Mouse (Mus musculus): ENCODE results near the gene Intu. TPM values are rescaled to one million over a fixed set of nuclear protein-coding genes. Genes with fewer than 3 reads are reported as not detected.

Intu gene
- total RNA-seq, 1 experiment = 5.2 TPM

DNA sequence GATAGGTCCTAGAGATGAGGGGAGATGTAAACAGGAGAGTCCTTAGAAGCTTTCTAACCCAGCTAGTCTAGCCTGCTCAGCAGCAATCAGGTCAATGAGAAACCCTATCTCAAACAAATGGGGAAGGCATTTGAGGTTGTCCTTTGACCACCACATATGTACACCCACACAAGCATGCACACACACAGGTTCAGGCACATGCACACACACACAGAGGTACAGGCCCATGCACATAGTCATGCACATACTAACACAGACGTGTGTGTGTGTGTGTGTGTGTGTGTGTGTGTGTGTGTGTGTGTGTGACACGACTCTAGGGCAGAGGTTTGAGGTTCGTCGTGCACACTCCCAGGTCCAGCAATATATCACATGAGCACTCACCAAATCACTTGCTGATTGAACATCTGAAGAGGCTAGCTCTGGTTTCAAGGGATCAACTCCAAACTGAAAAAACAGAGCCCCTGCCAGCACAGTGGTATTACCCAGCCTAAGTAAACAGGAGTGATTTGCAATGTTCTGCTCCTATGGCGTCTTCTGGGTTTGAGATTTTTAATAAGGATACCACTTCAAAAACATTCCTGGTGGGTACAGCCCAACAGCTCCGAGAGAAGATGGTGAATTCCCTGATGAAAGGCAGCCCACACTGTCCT is 22.0 kb upstream of the Intu start:
- Histone ChIP-seq H3K9ac (ENCODE audit: insufficient read depth, low read depth, low read length, poor library complexity, severe bottlenecking) (no peak overlapping the region), H3K9me3 (ENCODE audit: control insufficient read depth, insufficient read depth, low read depth, low read length) (no peaks in the 10 kb centered on the region), H3K4me1 (ENCODE audit: control insufficient read depth in 2 of 2, insufficient read depth in 2 of 2, low read length in 2 of 2, poor library complexity in 1 of 2) (no peaks in the 10 kb centered on the region), H3K27ac (ENCODE audit: insufficient read depth, low read depth, low read length, poor library complexity, severe bottlenecking) (no peak overlapping the region), H3K36me3 (ENCODE audit: control insufficient read depth, insufficient read depth, low read length, poor library complexity, severe bottlenecking) (no peaks in the 10 kb centered on the region), H3K4me3 (ENCODE audit: insufficient read depth in 1 of 2, low read depth in 1 of 2, low read length in 2 of 2, poor library complexity in 1 of 2, severe bottlenecking in 1 of 2) (no peak overlapping the region)
- no peak for DNase-seq (ENCODE audit: low read depth, low spot score)
- TF ChIP-seq CHD2 (IDR thresholded peaks at IDR 0.05; ENCODE audit: low read depth, low read length) (no peak), ZNF384 (IDR thresholded peaks at IDR 0.05; ENCODE audit: low read depth, low read length) (no peak), MAFK (IDR thresholded peaks at IDR 0.05; ENCODE audit: insufficient read depth, low read depth, low read length) (no peak), HCFC1 (IDR thresholded peaks at IDR 0.05; ENCODE audit: borderline replicate concordance, insufficient read depth, low read length) (no peak), ZC3H11A (IDR thresholded peaks at IDR 0.05; ENCODE audit: borderline replicate concordance, low read depth, low read length) (no peak)
- in situ Hi-C loops (cut with MboI; ENCODE audit: low sequenced_read_pairs in 2 of 2, unreplicated experiment in 2 of 2) = no loop called here

DNA sequence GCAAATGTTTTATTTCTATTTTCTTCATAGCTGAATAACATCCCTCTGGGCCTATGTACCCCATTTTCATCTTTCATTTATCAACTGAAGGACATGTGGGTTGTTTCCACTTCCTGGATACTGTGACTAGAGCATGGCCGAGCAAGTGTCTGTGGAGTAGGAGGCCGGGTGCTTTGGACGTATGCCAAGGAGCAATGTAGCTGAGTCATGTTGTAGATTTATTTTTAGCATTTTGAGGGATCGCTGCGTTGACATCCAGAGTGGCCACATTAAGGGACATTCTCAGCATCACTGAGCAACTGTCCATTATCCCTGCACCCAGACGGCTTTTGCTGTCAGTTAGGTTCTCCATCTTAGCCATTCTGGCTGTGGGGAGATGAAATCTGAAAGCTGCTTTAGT is 20.5 kb upstream of the Intu start:
- in situ Hi-C loops (cut with MboI; ENCODE audit: low sequenced_read_pairs in 2 of 2, unreplicated experiment in 2 of 2) = no loop called here
- TF ChIP-seq MAFK (IDR thresholded peaks at IDR 0.05; ENCODE audit: insufficient read depth, low read depth, low read length) = no peak
- TF ChIP-seq ZNF384 (IDR thresholded peaks at IDR 0.05; ENCODE audit: low read depth, low read length) = no peak
- no peak for TF ChIP-seq CHD2 (IDR thresholded peaks at IDR 0.05; ENCODE audit: low read depth, low read length)
- no peak for TF ChIP-seq ZC3H11A (IDR thresholded peaks at IDR 0.05; ENCODE audit: borderline replicate concordance, low read depth, low read length)
- no peak for TF ChIP-seq HCFC1 (IDR thresholded peaks at IDR 0.05; ENCODE audit: borderline replicate concordance, insufficient read depth, low read length)
- Histone ChIP-seq H3K9ac (ENCODE audit: insufficient read depth, low read depth, low read length, poor library complexity, severe bottlenecking) (no peak overlapping the region), H3K27ac (ENCODE audit: insufficient read depth, low read depth, low read length, poor library complexity, severe bottlenecking) (no peak overlapping the region), H3K4me1 (ENCODE audit: control insufficient read depth in 2 of 2, insufficient read depth in 2 of 2, low read length in 2 of 2, poor library complexity in 1 of 2) (no peaks in the 10 kb centered on the region), H3K9me3 (ENCODE audit: control insufficient read depth, insufficient read depth, low read depth, low read length) (no peaks in the 10 kb centered on the region), H3K4me3 (ENCODE audit: insufficient read depth in 1 of 2, low read depth in 1 of 2, low read length in 2 of 2, poor library complexity in 1 of 2, severe bottlenecking in 1 of 2) (no peak overlapping the region), H3K36me3 (ENCODE audit: control insufficient read depth, insufficient read depth, low read length, poor library complexity, severe bottlenecking) (no peaks in the 10 kb centered on the region)
- DNase-seq (ENCODE audit: low read depth, low spot score) = no peak

DNA sequence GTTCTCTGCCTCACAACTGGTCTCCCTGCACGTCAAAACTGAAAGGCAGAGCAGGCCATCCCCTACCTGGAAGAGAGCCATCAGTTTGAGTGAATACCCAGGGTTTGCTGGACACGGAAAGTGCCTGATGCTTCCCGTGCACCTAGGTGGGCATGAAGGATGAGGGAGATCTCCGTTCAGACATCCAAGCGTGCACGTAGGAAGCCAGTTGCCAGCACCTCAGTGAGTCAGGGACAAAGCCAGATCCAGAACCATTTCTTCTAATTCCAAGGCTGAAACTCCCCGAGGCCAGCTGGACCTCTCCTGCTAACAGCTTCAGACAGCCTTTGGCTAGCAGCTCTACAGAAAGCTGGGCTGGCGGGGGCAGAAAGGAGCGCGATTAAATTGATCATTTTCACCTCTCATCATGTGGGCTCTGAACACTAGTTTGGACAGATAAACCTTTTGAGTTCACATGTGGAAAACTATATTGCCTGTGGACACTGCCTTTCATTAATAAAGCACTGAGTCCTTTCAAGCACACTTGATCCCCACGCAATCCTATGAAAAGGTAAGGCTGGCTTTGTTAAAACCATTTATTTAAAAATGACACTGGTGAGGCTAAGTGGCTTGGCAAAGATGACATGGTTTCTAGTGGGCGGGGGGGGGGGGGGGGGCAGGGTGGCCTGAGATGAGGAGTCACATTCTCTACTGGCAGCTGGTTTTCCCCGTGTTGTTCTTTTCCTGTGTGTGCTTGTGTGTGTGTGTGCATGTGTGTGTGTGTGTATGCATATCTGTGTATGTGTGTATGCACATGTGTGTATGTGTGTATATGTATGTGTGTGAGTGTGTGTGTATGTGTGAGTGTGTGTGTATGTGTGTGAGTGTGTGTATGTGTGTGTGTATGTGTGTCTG is 17.9 kb upstream of the Intu start:
- TF ChIP-seq MAFK (IDR thresholded peaks at IDR 0.05; ENCODE audit: insufficient read depth, low read depth, low read length) = no peak
- TF ChIP-seq ZC3H11A (IDR thresholded peaks at IDR 0.05; ENCODE audit: borderline replicate concordance, low read depth, low read length) = no peak
- no peak for TF ChIP-seq HCFC1 (IDR thresholded peaks at IDR 0.05; ENCODE audit: borderline replicate concordance, insufficient read depth, low read length)
- TF ChIP-seq ZNF384 (IDR thresholded peaks at IDR 0.05; ENCODE audit: low read depth, low read length) = no peak
- TF ChIP-seq CHD2 (IDR thresholded peaks at IDR 0.05; ENCODE audit: low read depth, low read length) = no peak
- H3K9ac ChIP-seq (ENCODE audit: insufficient read depth, low read depth, low read length, poor library complexity, severe bottlenecking) = no peak overlapping the region
- no peaks in the 10 kb centered on the region for H3K9me3 ChIP-seq (ENCODE audit: control insufficient read depth, insufficient read depth, low read depth, low read length)
- H3K36me3 ChIP-seq (ENCODE audit: control insufficient read depth, insufficient read depth, low read length, poor library complexity, severe bottlenecking) = no peaks in the 10 kb centered on the region
- in situ Hi-C loops (cut with MboI; ENCODE audit: low sequenced_read_pairs in 2 of 2, unreplicated experiment in 2 of 2) = no loop called here
- DNase-seq (ENCODE audit: low read depth, low spot score) = no peak
- H3K4me3 ChIP-seq (ENCODE audit: insufficient read depth in 1 of 2, low read depth in 1 of 2, low read length in 2 of 2, poor library complexity in 1 of 2, severe bottlenecking in 1 of 2) = no peak overlapping the region
- H3K4me1 ChIP-seq (ENCODE audit: control insufficient read depth in 2 of 2, insufficient read depth in 2 of 2, low read length in 2 of 2, poor library complexity in 1 of 2) = no peaks in the 10 kb centered on the region
- no peak overlapping the region for H3K27ac ChIP-seq (ENCODE audit: insufficient read depth, low read depth, low read length, poor library complexity, severe bottlenecking)

DNA sequence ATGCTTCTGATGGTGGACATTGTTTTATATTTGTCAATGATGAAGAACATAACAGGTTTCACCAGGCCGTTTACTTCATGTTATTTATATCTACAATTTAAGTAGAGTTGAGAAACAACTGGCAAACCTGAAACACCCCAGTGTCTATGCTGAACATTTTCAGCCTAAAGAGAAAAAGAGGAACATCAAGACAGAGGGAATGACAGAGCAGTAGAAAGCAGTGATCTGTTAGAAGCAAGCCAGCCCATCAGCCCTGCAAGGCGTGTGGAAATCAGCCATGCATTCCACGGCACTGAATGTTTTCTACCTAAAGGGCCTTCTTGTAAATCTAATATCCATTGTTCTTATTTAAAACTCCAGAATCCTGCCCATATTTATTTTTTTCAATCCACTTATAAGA is 12.8 kb upstream of the Intu start:
- Histone ChIP-seq H3K4me1 (ENCODE audit: control insufficient read depth in 2 of 2, insufficient read depth in 2 of 2, low read length in 2 of 2, poor library complexity in 1 of 2) (no peaks in the 10 kb centered on the region), H3K9me3 (ENCODE audit: control insufficient read depth, insufficient read depth, low read depth, low read length) (no peaks in the 10 kb centered on the region), H3K4me3 (ENCODE audit: insufficient read depth in 1 of 2, low read depth in 1 of 2, low read length in 2 of 2, poor library complexity in 1 of 2, severe bottlenecking in 1 of 2) (no peak overlapping the region), H3K27ac (ENCODE audit: insufficient read depth, low read depth, low read length, poor library complexity, severe bottlenecking) (no peak overlapping the region), H3K9ac (ENCODE audit: insufficient read depth, low read depth, low read length, poor library complexity, severe bottlenecking) (no peak overlapping the region), H3K36me3 (ENCODE audit: control insufficient read depth, insufficient read depth, low read length, poor library complexity, severe bottlenecking) (no peaks in the 10 kb centered on the region)
- DNase-seq (ENCODE audit: low read depth, low spot score) = no peak
- TF ChIP-seq ZC3H11A (IDR thresholded peaks at IDR 0.05; ENCODE audit: borderline replicate concordance, low read depth, low read length) (no peak), ZNF384 (IDR thresholded peaks at IDR 0.05; ENCODE audit: low read depth, low read length) (no peak), HCFC1 (IDR thresholded peaks at IDR 0.05; ENCODE audit: borderline replicate concordance, insufficient read depth, low read length) (no peak), MAFK (IDR thresholded peaks at IDR 0.05; ENCODE audit: insufficient read depth, low read depth, low read length) (no peak), CHD2 (IDR thresholded peaks at IDR 0.05; ENCODE audit: low read depth, low read length) (no peak)
- in situ Hi-C loops (cut with MboI; ENCODE audit: low sequenced_read_pairs in 2 of 2, unreplicated experiment in 2 of 2) = no loop called here

Measured in ES-E14 (cell line).